Mouse (Mus musculus): Measurements from ENCODE around the gene Pafah1b3. TPM values are rescaled to one million over a fixed set of nuclear protein-coding genes. Genes with fewer than 3 reads are reported as not detected.

Gene Pafah1b3
- total RNA-seq, 2 experiments from 2014 or later, result 3.7 to 5.1 TPM

DNA sequence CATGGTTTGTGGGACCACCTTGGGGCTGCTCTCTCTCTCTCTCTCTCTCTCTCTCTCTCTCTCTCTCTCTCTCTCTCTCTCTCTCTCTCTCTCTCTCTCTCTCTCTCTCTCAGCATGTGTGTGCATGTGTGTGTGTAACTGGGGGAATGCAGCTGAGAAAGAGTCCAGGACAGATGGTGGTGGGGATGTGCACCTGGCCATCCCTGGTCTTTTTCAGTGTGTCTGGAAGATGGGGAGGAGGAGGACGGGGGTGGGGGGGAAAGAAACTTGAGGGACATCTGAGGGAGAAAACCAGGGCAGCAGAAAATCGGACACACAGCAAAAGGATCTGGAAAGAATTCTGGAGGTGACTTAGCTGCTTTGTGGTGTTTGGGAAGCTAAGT lies 8.8 kb upstream of the Pafah1b3 start:
- intact Hi-C loops (cut with DNase I), result no loop called here
- DNase-seq, result no peak

DNA sequence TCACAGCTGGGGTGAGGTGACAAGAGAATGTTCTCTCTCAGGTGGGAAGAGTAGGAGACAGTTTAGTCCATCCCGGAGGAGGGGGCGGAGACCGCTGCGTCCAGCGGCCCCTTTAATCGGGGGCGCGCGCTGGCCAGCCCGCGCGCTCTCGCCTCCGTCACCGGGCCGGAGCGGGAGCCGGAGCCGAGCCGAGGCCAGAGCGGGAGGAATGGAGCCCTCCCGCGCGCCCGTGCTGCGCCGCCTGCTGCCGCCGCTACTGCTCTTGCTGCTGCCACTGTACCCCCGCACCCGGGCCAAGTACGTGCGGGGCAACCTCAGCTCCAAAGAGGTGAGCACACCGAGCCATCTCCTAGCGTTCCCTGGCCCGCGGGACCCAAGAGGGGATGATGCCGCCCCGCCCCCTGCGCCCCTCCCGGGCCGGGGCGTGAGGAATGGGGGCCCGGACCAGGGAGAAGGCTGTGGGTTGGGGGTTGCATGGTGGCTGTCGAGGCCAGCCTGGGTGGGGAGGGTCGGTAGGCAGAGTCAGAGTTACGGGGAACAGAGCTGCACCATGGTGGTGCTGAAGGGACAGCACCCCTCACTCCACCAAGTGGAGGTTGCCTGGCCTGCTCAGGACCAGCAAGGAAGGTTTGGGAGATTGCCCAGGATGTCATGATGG lies 8.3 kb upstream of the Pafah1b3 start, which contains the start of gene Tmem145:
Gene Tmem145, plus strand, starts transcription at position 151 of the 658 bp plus-strand sequence.
- intact Hi-C loops (cut with DNase I), result no loop called here
- DNase-seq, result no peak

DNA sequence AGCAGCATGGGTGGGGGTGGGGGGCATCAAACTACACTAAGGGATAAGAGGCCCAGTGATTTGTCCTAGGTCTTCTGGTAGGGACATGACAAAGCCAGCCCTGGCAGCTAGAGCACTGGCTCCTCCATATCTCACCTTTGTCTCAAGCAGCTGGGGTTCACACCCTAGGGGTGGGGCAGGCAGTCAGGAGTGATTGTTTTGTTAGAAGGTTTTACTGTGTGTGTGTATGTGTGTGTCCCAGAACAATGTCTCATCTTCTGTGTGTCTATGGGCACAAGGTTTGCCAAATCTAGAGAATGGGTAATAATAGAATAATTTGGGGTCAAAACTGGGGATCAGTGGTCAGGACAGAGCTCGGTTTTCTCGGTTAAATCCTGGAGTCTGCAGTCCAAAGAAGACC lies 7.7 kb upstream of the Pafah1b3 start:
- DNase-seq, result no peak
- intact Hi-C loops (cut with DNase I), result no loop called here

DNA sequence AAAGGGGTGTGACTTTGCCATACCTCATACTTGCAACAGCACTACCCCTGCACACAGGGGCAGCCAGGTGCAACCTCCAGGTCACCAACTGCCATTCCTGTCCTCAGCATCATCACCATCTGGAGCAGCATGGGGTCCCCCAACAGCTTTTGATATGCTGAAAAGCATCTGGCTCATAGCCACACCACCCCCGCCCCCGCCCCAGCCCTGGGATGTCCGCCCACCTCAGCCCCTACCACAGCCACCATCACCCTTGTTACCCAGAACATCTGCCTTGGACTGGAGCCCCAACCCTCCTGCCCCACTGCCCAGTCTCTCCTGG lies 5.9 kb upstream of the Pafah1b3 start:
- intact Hi-C loops (cut with DNase I), result no loop called here

DNA sequence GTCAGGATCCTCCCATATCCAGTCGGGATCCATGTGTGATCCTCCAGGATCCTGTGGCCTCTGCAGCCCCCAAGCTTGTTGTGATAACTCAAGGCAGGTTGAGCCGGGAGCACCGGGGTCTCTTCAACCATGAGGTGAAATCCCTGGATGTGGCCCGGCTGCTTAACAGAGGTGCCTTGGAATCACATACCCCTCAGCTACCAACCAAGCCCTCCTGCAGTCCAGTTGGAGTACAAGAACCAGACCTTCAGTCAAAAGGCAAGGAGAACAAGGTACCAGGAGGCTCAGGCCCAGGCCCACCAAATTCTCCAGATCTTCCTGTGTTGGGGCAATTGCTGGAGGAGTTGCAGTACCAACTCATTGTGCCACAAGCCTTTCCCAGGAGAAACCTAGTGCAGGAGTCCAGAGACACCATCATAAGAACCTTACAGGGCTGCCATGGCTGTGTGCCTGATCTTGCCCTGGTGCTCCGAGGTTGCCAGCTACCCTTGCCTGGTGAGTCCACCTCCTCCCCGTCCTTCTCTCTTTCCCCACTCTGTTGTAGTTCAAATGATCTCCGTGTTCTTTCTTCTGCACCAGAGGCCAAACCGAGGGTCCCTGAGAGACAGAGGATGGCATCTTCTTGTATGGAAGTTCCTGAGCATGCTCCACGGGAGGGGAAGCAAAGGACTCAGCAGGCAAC lies 5.4 kb upstream of the Pafah1b3 start:
- intact Hi-C loops (cut with DNase I), result no loop called here
- no peak for DNase-seq

More for the DNA sequence above, 5.9 kb upstream of the Pafah1b3 start:
- DNase-seq, result no peak

DNA sequence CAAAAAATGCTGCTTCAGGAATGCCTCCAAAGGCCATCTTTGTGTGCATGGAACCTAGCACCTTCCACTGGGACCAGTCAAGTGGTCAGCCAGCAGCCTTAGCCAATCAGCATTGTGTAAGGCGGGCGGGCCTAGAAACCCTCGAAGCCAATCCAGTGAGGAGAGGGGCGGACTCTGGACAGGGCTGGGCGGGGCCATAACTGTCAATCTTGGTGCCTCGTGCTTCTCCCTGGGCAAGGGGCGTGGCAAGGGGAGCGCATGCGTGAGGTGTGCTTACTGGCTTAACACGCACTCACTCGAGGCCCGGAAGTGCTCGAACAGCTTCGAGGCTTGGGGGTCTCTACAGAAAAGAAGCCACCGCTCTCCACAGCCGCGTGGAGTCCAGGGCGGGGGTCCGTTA lies 3.3 kb upstream of the Pafah1b3 start, which contains the start of gene Prr19:
Gene Prr19, plus strand, starts transcription at position 349 of the 400 bp plus-strand sequence.
- DNase-seq, result no peak
- intact Hi-C loops (cut with DNase I), result no loop called here

DNA sequence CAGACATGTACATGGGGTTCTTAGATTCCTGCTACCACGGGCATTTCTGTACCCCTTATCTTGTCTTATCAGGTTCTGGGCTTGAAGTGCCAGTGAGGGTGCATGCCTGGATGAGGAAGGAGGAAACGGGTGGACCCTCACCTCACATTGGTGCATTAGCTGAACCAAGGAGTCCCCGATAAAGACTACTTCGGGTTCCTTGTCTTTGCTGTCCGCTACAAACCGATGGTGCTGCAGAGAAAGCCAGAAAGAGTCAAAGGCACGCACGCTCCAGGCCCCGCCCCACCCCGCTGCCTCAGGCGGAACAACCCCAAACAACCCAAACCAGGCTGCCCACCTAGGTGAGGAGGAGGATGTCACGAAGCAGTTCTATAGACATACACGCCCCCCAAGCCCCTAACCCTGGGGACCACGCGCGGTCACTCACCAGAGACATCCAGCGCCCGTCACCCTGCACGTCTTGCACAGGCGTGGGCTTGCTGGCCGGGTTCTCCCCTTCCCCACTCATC lies 787 bp downstream of the Pafah1b3 start:
- intact Hi-C loops (cut with DNase I), result loop anchor here (2.0 kb wide), 1 partner anchor 18 kb away; no protein-coding TSS in a partner anchor

DNA sequence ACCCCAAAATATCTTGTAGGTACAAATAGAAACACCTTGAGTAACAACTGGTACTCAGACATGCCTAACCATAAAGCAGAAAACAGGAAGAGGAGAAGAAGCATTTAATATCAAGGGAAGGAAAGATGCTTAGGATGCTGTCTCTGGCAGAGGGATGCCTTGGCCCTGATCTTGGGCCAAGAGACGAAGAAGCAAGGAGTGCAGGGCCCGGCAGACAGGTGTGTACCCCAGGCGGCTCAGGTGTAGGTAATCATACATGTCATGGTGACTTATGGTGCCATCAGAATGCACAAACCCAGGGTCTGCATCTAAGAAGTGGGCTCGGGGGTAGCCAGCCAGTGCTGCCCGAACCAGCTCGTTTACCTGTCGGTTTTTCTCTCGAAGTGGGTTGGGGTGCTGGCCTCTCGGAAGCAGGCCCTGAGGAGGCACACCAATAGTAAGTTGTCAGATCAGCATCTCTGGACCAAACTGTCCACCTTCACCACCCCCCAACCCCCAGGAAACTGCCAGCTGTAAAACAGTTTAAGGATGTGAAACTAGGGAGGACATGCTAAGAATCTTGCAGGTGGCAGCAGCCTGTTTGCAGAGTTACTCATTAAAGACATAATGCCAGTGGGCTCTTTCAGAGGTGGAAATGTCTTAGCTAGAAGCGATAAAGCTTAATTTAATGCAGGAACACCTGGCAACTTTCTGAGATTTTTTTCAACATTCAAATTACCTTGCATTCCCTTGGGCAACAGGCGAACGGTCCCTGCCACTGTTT lies 2.6 kb downstream of the Pafah1b3 start:
- DNase-seq, result no peak
- intact Hi-C loops (cut with DNase I), result no loop called here

More for the DNA sequence above, 787 bp downstream of the Pafah1b3 start:
- DNase-seq, result no peak

DNA sequence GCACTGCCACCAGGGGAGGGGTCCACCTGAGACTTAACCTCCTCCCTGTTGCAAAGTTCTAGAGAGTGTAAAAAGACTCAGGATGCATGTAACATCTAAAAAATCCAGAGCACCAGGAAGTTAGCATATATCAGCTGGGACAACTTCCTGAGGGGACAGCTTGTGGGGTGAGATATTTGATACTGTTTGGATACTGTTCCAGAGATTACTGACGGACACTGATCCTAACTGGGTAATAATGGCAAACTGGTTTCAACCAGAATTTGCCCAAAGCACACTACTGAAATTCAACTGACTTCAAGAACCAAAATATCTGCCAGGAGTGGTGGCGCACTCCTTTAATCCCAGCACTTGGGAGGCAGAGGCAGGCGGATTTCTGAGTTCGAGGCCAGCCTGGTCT lies 3.3 kb downstream of the Pafah1b3 start:
- DNase-seq, result no peak
- intact Hi-C loops (cut with DNase I), result no loop called here

DNA sequence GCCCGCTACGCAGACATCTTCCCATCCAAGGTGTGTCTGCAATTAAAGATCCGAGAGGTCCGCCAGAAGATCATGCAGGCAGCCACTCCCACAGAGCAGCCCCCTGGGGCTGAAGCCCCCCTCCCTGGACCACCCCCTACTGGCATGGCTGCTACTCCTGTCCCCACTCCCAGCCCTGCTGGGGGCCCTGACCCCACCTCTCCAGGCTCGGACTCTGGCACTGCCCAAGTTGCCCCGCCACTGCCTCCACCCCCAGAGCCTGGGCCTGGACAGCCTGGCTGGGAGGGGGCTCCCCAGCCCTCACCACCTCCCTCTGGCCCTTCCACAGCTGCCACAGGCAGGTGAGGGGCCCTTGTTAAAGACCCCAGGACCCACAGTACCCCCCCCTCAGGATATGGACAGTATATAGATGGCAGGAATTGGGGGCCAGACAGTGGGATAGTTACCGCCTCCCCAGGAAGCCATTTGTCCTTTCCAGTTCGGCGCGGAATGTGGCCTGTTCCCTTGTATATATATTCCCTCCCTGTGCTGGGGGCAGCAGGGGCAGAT lies 4.5 kb downstream of the Pafah1b3 start:
- intact Hi-C loops (cut with DNase I), result no loop called here
- DNase-seq, result no peak

DNA sequence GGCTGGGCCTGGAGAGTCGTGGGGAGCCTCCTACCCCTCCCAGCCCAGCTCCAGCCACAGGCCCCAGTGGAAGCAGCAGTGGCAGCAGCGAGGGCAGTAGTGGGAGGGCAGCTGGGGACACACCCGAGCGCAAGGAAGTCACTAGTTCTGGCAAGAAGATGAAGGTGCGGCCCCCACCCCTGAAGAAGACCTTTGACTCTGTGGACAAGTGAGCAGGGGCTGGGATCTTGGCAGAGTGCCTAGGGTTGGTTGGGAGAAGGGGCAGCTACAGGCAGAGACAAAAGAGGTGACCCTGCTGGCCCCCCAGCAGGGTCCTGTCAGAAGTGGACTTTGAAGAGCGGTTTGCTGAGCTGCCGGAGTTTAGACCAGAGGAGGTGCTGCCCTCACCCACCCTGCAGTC lies 5.7 kb downstream of the Pafah1b3 start:
- intact Hi-C loops (cut with DNase I), result no loop called here
- no peak for DNase-seq

DNA sequence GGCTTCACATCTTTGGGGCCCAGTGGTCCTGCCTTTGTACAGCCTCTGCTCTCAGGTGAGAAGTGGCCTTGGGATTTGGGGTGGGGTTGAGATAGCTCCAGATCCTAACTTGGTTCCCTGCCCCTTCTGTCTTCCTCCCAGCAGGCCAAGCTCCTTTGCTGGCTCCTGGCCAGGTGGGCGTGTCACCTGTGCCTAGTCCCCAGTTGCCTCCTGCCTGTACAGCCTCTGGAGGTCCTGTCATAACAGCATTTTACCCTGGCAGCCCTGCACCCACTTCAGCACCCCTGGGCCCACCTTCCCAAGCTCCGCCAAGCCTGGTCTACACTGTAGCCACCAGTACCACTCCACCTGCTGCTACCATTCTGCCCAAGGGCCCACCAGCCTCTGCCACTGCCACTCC lies 6.9 kb downstream of the Pafah1b3 start:
- no peak for DNase-seq
- intact Hi-C loops (cut with DNase I), result no loop called here

DNA sequence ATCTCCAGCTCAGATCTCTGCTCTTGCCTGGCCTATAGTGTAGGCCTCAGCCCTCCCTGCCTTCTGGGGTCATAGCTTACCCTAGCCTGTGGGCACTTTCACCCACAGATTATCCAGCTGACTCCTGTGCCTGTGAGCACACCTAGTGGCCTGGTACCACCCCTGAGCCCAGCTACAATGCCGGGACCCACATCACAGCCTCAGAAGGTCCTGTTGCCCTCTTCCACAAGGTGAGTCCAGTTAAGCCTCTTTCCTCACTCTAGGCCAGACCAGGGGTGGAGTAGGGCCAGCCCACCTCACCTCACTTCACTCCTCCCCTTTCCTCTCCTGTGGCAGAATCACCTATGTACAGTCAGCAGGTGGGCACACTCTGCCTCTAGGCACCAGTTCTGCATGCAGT lies 7.3 kb downstream of the Pafah1b3 start:
- intact Hi-C loops (cut with DNase I), result no loop called here
- no peak for DNase-seq

DNA sequence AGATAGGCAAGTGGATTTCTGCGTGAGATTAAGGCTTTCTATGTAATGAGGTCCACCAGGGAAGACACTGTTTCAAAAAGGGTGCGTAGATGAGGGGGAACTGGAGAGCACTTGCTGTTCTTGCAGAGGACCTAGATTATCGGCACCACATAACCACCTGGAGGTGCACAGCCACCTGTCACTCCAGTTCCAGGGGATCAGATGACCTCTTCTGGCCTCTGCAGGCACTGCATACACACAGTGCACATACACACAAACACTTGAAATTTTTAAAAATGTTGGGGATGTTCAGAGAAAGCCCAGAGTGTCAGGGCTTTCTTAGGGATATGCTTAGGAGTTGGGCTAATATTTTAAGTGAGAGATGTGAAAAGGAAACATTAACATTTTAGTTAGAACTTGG lies 7.9 kb downstream of the Pafah1b3 start:
- intact Hi-C loops (cut with DNase I), result no loop called here

DNA sequence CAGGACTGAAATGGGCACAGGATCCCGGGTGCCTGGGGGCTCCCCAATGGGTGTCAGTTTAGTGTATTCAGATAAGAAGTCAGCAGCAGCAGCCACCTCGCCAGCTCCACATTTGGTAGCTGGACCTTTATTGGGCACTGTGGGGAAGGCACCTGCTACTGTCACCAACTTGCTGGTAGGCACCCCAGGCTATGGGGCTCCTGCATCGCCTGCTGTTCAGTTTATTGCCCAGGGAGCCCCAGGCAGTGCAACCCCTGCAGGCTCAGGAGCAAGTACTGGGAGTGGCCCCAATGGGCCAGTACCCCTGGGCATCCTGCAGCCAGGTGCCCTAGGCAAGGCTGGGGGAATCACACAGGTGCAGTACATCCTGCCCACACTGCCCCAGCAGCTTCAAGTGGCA lies 9.1 kb downstream of the Pafah1b3 start:
- DNase-seq, result no peak
- intact Hi-C loops (cut with DNase I), result no loop called here

More for the DNA sequence above, 7.9 kb downstream of the Pafah1b3 start:
- DNase-seq, result no peak

DNA sequence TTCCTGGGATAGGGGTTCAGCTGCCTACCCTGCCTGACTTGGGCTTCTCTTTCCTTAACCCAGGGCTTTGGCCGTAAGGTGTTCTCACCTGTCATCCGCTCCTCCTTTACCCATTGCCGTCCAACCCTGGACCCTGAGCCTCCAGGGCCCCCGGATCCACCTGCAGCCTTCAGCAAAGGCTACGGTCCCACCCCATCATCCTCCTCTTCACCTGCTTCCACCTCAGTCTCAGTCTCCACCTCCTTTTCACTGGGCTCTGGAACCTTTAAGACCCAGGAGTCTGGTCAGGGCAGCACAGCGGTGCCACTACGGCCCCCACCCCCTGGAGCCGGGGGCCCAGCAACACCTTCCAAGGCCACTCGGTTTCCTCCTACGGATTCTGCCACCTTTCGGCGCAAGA lies 9.8 kb downstream of the Pafah1b3 start:
- DNase-seq, result no peak
- intact Hi-C loops (cut with DNase I), result no loop called here

DNA sequence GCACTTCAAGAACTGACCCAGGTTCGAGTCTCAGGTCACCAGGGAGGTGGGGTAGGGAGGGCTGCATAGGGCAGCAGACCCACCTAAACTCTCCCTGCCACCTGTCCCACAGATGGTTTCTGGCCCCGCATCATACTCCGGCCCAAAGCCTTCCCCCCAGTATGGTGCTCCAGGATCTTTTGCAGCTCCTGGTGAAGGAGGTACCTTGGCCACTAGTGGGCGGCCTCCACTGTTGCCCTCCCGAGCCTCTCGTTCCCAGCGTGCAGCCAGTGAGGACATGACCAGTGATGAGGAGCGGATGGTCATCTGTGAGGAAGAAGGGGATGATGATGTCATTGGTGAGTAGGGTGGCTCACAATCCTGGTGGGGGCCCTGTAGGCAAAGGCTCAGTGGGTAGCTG lies 10.8 kb downstream of the Pafah1b3 start:
- intact Hi-C loops (cut with DNase I), result no loop called here
- no peak for DNase-seq

DNA sequence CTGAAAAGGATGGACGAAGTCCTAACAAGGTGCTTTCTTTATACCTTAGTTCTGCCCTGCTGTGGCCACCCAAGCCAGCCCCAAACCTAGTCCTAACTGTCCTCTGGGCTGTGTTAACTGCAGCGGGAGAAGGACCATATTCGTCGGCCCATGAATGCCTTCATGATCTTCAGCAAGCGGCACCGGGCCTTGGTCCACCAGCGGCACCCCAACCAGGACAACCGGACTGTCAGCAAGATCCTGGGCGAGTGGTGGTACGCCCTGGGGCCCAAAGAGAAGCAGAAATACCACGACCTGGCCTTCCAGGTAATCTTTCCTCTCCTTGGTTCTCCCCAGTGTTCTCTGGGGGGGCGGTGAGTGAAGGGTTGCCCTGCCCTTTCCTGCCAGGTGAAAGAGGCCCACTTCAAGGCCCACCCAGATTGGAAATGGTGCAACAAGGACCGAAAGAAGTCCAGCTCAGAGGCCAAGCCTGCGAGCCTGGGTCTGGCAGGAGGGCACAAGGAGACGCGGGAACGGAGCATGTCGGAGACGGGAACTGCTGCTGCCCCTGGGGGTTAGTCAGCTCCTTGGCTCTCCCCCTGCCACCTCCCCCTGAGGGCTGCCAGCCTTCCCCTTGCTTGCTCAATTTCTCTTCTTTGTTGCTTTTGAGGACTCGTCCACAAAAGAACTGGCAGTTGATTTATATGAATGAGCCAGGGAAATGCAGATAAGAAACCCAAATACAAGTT lies 12.1 kb downstream of the Pafah1b3 start:
- DNase-seq, result no peak
- intact Hi-C loops (cut with DNase I), result no loop called here

DNA sequence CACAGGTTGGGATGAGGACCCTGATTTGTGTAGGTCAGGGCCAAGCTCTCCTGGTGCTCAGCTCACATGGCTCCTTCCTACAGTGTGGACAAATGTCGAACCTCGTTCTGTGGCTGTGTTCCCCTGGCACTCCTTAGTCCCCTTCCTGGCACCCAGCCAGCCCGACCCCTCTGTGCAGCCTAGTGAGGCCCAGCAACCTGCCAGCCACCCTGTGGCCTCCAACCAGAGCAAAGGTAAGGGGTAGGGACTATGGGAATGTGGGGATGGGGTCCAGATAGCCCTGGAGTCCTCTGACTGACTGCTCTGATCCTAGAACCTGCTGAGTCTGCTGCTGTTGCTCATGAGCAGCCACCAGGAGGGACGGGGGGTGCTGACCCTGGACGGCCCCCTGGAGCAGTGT lies 13.0 kb downstream of the Pafah1b3 start:
- no peak for DNase-seq
- intact Hi-C loops (cut with DNase I), result no loop called here

DNA sequence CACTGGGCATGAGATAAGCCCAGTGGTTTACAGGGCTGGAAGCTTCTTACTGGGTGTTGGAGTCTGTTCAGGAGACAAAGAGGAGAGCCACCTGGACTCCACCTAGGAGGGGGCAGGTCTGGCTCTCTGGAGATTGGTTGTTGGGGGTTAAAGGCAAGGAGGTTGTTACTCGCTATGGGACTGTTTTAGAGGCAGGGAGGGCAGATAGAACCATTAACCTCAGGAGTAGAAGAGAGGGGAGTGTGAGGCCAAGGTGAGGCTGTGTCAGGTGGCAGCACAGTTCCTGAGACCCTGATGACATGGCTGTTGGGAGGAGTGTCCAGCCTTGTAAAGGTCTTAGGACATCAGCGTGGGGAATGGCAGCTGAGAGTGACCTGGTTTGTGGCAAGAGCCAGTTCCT lies 13.6 kb downstream of the Pafah1b3 start:
- intact Hi-C loops (cut with DNase I), result no loop called here
- DNase-seq, result no peak

Measured in heart, postnatal 36 days (tissue).